Mouse (Mus musculus) spleen, adult 12 weeks (tissue): ENCODE data around the gene Sox15.
"Not testable (repeated sequence)": the region's sequence is repeated elsewhere in the genome, so short reads cannot be mapped to it uniquely, and the experiment has no call there.

ENCODE experiments used
- DNase-seq: peaks from one replicate; pipeline ENCODE4 v3.0.0; 2022; ENCODE audit warnings: low spot score

The Sox15 gene

DNA sequence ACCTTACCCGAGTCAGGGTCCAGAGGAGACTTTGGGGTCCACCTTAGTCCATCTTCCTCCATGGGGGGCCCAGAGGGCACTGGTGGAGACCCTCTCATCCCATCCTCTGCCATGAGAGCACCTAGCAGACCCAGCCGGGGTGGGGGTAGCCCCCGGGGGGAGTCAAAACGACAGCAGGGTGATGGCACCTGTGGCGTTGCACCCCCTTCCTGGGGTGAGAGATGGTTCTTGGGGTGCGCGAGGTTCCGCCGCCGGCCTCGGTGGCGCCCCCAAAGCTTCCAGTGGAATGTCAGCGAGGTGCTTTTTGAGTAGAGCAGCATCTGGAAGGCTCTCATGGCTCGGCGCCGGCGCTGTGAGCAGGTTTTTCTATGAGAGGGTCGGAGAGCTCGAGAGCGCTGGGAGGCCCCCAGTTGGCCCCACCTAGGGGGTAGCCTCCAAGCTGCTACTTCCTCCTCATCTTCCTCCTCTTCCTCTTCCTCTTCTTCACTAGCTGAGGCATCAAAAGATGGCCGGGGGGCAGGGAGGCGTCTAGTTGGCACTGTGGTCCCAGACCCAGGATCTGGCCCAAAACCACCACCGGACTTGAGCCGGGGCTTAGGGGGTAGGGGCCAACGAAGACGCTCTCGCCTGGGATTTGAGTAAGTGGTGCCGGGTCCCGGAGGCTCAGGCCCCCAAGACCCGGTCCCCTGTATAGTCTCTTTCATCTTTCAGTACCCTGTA is 25.2 kb downstream of the Sox15 start:
- no peak for DNase-seq

GRCm38 (mm10) chr11:69681314-69682208 is 26.4 kb downstream of the Sox15 start, which contains the start of gene Senp3:
Senp3 (minus strand) TSS chr11:69682084.
- peak; percentile 90 for DNase-seq

DNA sequence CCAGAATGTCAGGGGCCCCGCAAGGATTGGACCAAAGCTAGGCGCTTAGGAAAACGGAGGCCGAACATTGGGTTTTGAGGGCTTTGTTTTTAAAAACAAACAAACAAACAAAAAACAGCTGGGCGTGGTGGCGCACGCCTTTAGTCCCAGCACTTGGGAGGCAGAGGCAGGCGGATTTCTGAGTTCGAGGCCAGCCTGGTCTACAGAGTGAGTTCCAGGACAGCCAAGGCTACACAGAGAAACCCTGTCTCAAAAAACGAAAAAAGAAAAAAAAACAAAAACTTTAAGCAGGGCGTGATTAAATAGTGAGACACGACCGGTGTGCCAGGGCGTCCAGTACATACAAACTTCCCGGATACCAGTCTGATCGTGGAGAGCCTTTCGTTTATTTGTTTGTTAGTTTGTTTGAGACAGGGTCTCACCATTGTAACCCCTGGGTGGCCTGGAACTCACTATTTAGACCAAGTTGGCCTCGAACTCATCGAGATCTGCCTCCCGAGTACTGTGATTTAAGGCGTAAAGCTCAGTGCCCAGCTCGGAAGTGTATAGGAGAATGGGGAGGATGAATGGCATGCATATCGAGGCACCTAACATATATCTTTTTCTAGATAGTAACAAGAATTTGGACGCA is 27.2 kb downstream of the Sox15 start:
- no peak for DNase-seq

- DNase-seq, result peak; percentile 75
These were observed 27.9 kb downstream of the Sox15 start for GRCm38 (mm10) chr11:69682840-69683533.

DNA sequence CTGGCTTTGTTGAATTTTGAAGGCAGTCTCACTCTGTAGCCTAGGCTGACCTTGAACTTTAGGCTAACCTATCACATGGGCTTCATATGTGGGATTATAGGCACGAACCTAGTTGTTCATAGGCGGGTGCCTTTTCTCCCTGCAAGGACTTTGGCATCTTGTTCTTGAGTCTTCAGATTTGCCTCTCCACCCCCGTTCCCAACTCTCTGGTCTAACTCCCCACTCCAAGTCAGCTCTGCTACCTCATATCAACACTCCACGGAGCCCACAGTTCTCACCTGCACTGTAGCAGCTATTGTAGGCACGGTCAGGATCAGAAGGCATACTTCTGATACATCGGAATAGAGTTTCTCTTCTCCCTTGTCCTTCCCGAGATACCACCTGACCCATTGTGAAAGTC is 28.5 kb downstream of the Sox15 start:
- DNase-seq, result no peak

GRCm38 (mm10) chr11:69684128-69684745 is 29.1 kb downstream of the Sox15 start:
- no peak for DNase-seq

DNA sequence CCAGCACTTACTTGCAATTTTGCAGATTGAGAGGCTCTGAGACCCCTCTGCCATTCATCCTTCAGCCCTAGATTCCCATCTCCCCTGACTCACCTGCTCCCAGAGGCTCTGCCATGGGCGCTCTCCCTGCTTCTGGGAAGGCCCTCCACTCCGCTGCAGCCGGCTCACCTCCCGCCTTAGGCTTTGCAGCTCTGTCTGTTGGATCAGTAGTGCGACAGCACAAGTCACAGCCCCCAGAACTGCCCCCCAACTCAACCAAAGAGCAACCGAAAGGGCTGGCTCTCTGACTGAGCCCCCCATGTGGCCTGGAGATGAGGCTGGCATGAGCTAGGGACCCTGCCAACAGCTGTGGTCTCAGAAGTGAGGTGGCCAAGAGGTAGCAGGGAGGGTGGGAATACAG is 29.8 kb downstream of the Sox15 start:
- no peak for DNase-seq

DNA sequence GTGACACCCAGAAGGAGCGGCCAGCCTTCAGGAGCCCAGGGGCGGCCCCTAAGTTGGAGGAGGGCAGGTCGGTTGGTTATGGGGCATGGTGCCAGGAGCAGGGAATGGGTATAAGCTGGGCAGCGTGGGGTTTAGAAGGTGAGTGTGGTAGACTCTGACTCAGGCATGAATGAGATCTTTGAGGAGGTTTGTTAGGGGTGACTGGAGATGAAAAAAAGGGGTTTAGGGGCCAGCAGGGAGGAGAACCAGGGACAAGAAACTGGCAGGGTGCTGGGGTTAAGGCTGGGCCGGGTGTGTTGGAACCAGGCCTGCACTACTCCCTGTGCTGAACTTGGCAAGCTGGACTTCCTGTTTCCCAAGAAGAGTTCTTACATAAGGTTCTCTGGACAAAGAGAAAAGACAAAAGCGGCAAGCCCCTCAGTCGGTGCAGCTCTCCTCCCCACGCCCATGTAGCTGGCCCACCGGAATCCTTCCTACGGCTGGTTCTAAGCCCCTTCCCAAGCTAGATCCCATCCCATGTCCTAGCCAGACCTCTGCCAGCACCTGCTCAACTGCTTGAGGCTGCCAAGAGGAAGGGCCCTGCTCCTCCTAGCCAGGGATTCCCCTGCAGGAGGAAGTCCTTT is 30.5 kb downstream of the Sox15 start, which contains the start of gene Tnfsf13:
Gene Tnfsf13, minus strand, starts transcription at position 259 of the 623 bp plus-strand sequence.
- DNase-seq, result no peak

DNA sequence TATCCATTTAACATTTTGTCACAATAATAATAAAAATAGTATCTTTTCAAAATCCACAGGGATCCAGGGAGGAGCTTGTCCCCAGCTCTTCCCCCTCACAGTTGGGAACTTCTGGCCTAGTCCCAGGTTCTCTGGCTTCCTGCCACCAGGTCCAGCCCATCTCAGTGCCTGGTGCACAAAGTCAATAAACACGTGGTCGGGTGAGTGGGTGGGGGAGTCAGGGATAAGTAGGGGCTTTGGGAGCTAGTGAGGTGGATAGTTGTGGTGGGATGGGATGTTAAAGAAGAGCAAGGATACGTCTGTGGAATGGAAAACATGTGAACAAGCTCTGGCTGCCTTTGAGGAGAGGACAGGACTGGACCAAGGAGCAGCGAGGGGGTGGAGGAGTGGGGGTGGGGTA is 31.3 kb downstream of the Sox15 start:
- no peak for DNase-seq

DNA sequence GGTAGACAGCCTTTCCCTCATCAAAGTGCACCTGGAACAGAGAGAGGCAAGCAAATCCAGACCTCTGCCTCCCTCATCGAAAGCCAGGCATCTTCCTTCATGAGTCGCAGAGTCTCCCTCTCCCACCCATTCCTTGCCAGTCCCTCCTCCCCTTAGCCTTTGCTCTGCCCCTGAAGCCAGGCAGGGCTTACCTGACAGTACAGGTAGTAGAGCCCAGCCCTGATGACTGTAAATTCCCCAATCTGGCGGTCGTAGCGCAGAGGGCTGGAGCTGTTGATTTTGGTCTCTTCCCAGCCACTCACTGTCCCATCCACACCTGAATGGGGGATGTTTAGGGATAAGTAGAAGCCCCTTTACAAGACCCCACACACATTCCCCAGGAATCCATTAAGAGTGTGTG is 31.9 kb downstream of the Sox15 start:
- DNase-seq, result no peak

DNA sequence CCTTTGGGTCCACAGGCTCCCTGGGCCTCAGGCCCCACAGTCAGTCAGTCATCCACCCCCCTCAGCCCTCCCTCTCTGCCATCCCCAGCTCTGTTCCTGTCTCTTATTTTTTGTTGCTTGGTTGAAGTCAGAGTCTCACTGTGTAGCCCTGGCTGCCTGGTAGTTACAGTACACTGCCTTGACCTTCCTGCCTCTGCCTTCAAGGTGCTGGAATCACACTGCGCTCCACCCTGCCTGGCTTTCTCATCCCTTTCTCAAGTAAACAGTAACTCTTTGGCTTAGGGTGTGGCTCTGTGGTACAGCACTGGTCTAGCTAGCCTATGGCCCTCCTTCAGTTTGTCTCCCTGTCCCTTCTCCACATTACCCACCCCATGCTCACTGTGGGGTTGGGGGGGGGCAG is 34.8 kb downstream of the Sox15 start:
- DNase-seq, result no peak

DNA sequence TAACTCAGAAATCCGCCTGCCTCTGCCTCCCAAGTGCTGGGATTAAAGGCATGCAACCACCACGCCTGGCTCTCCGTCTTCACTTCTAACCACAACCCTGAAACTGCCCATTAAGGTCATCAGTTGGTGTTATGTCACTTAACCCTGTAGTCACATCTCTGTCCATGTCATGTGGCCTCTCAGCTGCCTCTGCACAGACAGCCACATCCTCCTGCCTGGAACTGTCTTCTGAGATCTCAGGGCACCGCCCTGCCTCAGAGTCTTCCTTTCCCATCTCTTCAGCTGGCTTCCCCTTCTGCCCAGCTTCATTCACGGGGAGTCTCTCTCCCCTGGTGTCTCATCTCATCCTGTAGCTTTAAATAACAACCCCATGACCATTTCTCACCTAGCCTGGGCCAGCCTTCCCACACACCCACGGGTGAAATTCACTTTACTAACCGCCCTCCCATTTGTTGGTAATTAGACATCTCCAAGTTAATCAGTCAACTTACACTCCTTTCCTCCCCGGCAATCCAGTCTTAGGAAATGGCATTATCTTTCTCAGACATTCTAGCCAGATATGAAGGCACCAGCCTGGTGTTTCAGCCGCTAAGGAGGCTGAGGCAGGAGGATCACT is 37.2 kb downstream of the Sox15 start:
- DNase-seq, result no peak

GRCm38 (mm10) chr11:69692863-69693262 is 37.7 kb downstream of the Sox15 start:
- no peak for DNase-seq

GRCm38 (mm10) chr11:69693421-69693965 is 38.4 kb downstream of the Sox15 start:
- DNase-seq, result no peak

DNA sequence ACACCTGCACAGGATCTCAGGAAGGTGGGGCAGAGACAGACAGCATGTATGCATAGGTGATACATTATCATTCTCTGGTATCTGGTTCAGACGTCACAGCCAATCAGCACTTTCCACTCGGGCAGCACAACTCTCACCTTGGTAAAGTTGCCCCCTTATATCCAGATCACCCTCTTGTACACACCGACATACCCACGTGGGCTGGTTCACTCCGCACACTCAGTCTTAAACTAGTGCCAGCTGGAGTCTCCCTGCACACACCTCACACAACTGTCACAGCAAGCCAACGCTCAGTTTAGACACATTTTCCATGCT is 39.9 kb downstream of the Sox15 start:
- no peak for DNase-seq

GRCm38 (mm10) chr11:69695361-69696181 is 40.5 kb downstream of the Sox15 start, which contains the start of the genes Tnfsf12 and Tnfsfm13:
Tnfsf12 (minus strand) TSS chr11:69695849.
Tnfsfm13 (minus strand) TSS chr11:69696098.
- no peak for DNase-seq

DNA sequence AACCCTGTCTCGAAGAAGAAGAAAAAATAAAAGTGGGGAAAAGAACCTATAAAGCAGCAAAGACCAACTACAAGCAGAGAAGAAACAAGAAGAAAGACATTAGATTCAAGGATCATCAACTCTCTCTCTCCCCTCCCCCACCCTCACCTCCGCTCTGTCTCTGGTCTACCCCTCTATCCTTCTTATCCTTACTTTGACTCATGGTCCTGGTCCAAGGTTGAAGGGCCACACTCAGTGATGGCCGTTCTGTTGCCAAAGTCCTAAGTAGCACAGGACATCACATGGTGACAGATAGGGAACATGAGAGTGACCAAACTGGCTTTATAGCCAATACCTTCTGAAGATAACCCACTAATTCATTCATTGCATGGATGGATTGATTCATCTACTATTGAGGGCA is 42.3 kb downstream of the Sox15 start:
- DNase-seq, result no peak

DNA sequence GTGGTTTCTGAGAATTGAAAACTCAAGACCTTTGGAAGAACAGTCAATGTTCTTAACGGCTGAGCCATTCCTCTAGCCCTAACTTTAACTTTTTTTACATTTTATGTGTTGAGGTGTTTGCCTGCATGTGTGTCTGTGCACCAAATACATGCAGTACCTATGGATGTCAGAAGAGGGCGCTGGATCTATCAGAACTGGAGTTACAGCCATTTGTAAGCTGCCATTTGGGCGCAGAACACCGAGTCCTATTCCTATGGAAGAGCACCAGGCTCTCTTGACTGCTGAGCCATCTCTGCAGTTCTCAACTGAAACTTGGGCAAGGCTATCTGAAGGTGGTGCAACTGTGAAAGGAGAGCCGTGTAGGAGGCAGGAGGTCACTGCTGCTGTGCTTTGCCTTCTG is 43.5 kb downstream of the Sox15 start:
- DNase-seq, result no peak

- DNase-seq, result no peak
These were observed 44.5 kb downstream of the Sox15 start for GRCm38 (mm10) chr11:69699595-69699994.

- not testable (repeated sequence) for DNase-seq
These were observed 47.8 kb downstream of the Sox15 start for GRCm38 (mm10) chr11:69702886-69703285.
